Mouse (Mus musculus): Measurements from ENCODE around the gene Atp2a1.

GRCm38 (mm10) chr7:126501684-126502022, 38.7 kb upstream of the Atp2a1 start:
- TF ChIP-seq CHD2 (IDR thresholded peaks at IDR 0.05; ENCODE audit: low read depth, low read length), result no peak
- no peak for TF ChIP-seq ZNF384 (IDR thresholded peaks at IDR 0.05; ENCODE audit: low read depth, low read length)
- TF ChIP-seq ZC3H11A (IDR thresholded peaks at IDR 0.05; ENCODE audit: borderline replicate concordance, low read depth, low read length), result no peak
- no peak for TF ChIP-seq HCFC1 (IDR thresholded peaks at IDR 0.05; ENCODE audit: borderline replicate concordance, insufficient read depth, low read length)
- no peak for TF ChIP-seq MAFK (IDR thresholded peaks at IDR 0.05; ENCODE audit: insufficient read depth, low read depth, low read length)
